Mouse (Mus musculus): ENCODE results near the gene Ptpn6. TPM values are rescaled to one million over a fixed set of nuclear protein-coding genes. Genes with fewer than 3 reads are reported as not detected.

The Ptpn6 gene
- 1 to 10 TPM; 4.2 to 8.5 TPM for total RNA-seq (2021)
- long read RNA-seq, experiment 1, transcript Ptpn6-202 (16 exons, 2,219 nt): major isoform, 12 of 15 reads
- long read RNA-seq, experiment 1, partial matches to known transcripts: 2 of 15 reads
- long read RNA-seq, experiment 1, other reads (novel, unspliced or antisense): 1 of 15 reads
- long read RNA-seq, experiment 2, transcript Ptpn6-202 (16 exons, 2,219 nt): major isoform, 5 of 7 reads
- long read RNA-seq, experiment 2, partial matches to known transcripts: 0 of 7 reads
- long read RNA-seq, experiment 2, other reads (novel, unspliced or antisense): 1 of 7 reads

DNA sequence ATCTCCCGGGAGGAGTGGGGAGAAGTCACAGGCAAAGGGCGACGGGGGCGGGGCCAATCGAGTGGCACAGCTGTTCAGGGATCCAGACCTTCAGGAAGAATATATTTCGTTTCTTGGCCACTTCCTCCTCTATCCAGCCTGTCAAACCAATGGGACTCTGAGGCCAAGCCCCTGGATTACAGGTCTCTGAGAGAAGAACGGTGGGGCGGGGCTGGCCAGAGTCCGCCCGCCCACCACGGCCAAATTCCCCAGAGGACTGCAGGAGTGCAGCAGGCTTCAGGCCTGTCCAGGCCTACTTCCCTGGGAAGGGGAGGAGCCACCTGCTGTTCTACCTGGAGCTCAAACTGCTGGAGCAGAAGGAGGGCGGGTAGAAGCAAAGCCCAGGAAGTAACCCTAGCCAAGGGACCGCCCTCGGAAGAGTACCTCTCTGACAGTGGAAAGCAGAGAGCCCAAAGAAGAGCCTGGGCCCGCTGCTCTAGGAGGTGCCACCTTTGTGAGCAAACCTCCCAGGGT, at the start of gene Ptpn6:
Ptpn6 (minus strand) TSS at position 204 of the 513 bp plus-strand sequence.
- DNase-seq: peak in 1 of 2 experiments; percentile 36
- intact Hi-C loops (cut with DNase I): loop anchor here (2.0 to 5.0 kb wide), 2 partner anchors 18 to 166 kb away; partner anchors contain the start of gene C1rb

- no peak for DNase-seq
- intact Hi-C loops (cut with DNase I): no loop called here
These were observed 49.2 kb upstream of the Ptpn6 start for GRCm38 (mm10) chr6:124787722-124788121.

DNA sequence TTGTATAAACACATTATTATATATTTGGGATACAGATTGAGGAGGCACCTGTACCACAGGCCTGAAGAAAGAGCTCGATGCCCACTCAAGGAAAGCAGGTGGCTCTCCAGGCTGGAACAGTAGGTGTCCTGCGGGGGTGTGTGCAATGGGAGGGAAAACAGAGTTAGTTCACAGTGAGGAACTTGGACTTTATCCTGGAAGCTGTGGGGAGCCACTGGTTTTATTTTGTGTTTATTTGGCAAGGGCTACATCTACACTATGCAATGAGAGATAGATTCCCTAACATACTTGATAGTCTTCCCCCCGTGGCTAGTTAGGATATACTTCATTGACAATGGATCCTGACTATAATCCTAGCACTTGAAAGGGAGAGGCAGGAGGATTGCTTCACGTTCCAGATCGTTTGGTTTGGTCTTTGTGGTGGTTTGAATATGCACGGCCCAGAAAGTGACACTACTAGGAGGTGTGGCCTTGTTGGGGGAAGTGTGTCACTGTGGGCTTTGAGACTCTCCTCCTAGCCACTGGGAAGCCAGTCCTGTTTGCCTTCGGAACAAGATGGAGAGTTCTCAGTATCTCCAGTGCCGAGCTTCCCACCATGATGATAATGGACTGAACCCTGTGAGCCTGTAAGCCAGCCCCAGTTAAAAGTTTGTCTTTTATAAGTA, 48.4 kb upstream of the Ptpn6 start:
- no peak for DNase-seq
- intact Hi-C loops (cut with DNase I): no loop called here

DNA sequence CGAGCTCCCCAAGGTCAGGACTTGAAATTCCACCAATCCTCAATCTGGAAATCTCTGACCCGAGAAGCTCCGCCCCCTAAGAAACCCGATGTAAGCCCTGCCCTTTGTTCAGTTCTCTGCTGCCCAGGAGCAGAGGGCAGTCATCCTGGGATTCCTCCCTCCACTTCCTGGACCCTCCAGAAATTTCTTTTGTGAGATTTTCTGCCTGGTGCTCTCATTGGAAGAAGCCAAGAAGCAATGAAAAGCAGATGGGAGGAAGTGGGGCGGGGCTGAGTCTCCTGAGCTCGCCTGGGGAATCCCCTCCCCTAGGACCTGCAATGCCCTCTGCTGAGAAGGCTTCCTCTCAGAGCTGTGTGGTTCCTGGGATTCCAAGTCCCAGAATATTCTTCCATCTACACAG, 43.9 kb upstream of the Ptpn6 start:
- peak in 1 of 2 experiments; percentile 43 for DNase-seq

GRCm38 (mm10) chr6:124780917-124781316, 42.4 kb upstream of the Ptpn6 start:
- no peak for DNase-seq
- intact Hi-C loops (cut with DNase I): no loop called here

More for the DNA sequence above, 43.9 kb upstream of the Ptpn6 start:
- intact Hi-C loops (cut with DNase I): no loop called here

DNA sequence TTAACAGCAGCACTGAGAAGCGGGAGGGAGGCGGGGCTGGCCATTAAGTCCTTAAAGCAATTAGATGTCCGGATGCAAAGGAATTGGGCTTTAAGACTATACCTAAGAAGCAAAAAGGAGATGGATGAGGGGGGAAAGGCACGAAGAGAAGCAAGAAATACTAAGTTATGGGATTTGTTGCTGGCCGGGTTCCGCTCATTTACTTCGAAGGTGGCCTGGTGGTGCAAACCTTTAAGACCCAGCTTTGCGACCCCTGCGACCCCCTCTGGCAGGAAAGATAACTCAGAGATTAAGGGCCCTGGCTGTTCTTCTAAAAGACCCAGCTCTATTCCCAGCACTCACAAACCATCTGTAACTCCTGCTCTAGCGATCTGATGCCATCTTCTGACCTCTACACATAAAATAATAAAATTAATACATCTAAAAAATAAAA, 41.5 kb upstream of the Ptpn6 start:
- intact Hi-C loops (cut with DNase I): no loop called here
- DNase-seq: no peak

GRCm38 (mm10) chr6:124779222-124779983, 40.9 kb upstream of the Ptpn6 start, which contains the start of gene Lrrc23:
TSS of gene Lrrc23 (minus strand) at chr6:124779727.
- intact Hi-C loops (cut with DNase I): no loop called here
- DNase-seq: peak; percentile 36 to 51

GRCm38 (mm10) chr6:124770511-124770910, 32.0 kb upstream of the Ptpn6 start:
- intact Hi-C loops (cut with DNase I): no loop called here
- DNase-seq: no peak

GRCm38 (mm10) chr6:124770013-124770412, 31.5 kb upstream of the Ptpn6 start:
- intact Hi-C loops (cut with DNase I): no loop called here
- DNase-seq: no peak

GRCm38 (mm10) chr6:124769101-124769765, 30.7 kb upstream of the Ptpn6 start, which contains the start of gene Eno2:
TSS of gene Eno2 (minus strand) at chr6:124769673.
- intact Hi-C loops (cut with DNase I): loop anchor here (10.0 kb wide), 1 partner anchor 284 kb away; no protein-coding TSS in a partner anchor
- peak; percentile 46 to 56 for DNase-seq

DNA sequence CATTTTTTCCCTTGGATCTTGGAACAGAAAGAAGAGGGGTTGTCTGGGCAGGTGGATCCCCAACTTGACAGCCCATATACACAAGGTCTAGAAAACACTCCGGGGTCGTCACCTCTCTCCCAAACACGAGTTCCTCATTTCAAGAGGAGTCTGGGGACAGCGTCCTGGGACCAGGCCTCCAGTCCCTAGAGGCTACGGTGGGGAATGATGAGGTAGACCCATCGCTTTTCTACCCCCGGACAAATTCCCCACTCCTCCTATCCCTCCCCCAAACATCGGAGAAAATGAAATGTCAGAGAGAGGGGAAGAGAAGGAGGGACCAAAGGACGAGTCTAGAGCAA, 30.2 kb upstream of the Ptpn6 start:
- no peak for DNase-seq
- intact Hi-C loops (cut with DNase I): loop anchor here (10.0 kb wide), 1 partner anchor 284 kb away; no protein-coding TSS in a partner anchor

- DNase-seq: no peak
- intact Hi-C loops (cut with DNase I): loop anchor here (10.0 kb wide), 1 partner anchor 283 kb away; no protein-coding TSS in a partner anchor
These were observed 29.6 kb upstream of the Ptpn6 start for GRCm38 (mm10) chr6:124767920-124768703.

DNA sequence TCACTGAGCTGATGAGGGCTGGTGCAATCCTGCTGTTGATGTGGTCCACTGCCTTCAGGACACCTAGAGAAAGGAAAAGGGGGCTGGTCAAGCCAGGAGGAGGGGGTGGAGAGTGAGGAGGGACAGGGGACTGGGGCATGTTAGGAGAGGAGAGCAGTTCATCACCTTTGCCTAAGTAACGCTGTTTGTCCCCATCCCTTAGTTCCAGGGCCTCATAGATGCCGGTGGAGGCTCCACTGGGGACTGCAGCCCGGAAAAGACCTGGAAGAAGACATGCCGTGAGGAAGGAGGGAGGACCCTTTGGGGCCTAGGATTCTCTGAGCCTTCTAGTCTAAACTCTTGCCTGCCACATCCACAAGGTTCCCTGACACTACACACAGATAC, 29.0 kb upstream of the Ptpn6 start:
- no peak for DNase-seq
- intact Hi-C loops (cut with DNase I): loop anchor here (10.0 kb wide), 1 partner anchor 283 kb away; no protein-coding TSS in a partner anchor

DNA sequence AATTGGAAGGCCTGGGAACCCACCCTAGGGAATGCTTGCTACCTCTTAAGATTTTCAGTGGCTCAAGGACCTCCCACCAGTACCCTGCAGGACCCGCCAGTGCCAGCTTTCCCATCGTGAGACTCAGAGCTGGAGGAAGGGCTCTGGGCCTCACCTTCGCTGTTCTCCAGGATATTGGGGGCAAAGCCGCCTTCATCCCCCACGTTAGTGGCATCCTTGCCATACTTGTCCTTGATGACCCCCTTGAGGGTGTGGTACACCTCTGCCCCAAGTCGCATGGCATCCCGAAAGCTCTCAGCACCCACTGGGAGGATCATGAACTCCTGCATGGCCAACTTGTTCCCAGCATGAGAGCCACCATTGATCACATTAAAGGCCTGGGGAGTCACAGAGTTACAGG, 27.4 kb upstream of the Ptpn6 start:
- intact Hi-C loops (cut with DNase I): loop anchor here (10.0 kb wide), 1 partner anchor 281 kb away; no protein-coding TSS in a partner anchor
- DNase-seq: no peak

DNA sequence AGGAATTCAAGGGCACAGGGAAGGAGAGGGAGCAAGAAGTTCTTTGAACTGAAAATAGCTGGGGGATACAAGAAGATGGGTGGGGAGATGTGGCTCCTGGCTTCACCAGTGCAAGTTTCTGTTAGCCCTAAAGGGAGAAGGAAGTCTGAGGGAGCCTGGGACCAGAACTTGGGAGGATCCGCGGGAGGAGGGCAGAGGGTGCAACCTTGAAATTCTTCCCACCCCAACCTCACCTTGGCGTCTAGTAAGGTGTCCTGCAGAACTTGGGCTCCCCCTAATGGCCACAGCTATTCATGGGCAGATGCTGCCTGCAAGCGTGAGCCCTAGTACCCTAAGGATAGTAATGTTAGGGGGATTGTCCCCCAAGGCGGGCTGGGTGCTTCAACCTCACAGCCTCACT, 20.7 kb upstream of the Ptpn6 start:
- intact Hi-C loops (cut with DNase I): loop anchor here (1.0 to 5.0 kb wide), 6 partner anchors 48 to 247 kb away; partner anchors contain the start of genes C1ra, C1rb, Lpcat3 and Spsb2
- peak; percentile 85 to 92 for DNase-seq

DNA sequence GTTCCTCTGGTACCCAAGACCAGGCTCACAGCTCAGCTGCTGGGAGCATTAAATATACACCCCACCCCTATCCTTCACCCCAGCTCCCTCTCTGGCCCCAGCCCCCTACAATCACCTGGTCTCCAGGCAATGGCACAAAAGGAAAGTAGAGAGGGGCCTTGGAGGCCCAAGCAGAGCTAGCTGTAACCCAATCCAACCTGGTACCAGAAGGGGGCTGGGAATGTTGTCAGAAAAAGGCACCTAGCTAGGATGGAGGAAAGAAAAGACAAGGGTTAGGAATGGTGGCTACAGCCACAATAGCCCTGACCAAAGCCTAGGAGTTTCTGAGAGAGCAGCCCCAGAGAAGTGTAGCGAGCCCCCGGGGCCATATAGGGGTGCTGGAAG, 20.3 kb upstream of the Ptpn6 start:
- intact Hi-C loops (cut with DNase I): loop anchor here (1.0 to 5.0 kb wide), 6 partner anchors 48 to 247 kb away; partner anchors contain the start of genes C1ra, C1rb, Lpcat3 and Spsb2

DNA sequence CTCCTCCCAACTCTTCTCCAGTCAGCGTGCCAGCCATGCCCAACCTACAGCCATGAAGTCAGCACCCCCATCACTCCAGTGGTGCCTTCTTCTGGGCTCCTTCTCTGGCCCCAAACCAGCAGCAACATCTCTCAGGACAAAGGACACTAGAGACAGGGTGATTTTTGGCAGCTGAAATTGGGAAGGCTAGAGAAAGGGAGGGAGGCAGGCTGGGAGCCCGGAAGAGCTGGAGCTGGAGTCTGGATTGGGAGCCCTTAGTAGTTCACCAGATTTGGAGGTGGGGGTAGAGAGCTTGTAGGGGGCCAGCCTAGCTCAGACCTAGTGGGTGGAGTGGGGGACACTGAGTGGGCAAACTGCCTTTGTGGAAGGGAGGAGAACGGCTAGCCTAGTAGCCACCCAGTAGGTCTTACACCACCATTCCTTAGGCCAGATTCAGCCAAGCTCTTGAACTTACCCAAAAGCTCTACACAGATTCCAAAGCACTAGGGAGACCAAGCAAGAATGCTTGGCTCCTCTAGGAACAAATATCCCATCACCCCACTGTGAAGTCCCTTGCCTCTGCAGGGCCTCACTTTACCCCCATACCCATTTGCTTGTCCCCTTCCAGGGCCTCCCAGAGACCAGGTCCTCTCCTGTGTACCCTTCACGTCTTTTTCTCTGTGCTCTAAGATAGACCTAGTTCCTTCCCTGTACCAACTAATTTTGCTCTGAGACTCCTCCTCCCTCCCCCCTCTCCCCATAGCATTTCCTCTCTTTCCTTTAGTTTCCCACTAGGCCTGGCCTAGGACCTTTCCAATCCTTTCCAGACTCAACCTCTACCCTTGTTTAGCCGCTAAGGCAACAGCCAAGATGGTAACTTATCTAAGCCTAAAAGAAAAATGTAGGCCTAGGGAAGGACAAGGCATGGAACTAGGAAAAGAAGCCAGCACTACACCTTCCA, 19.7 kb upstream of the Ptpn6 start:
- DNase-seq: peak; percentile 64 to 69

More for the DNA sequence above, 20.3 kb upstream of the Ptpn6 start:
- no peak for DNase-seq

More for the DNA sequence above, 19.7 kb upstream of the Ptpn6 start:
- intact Hi-C loops (cut with DNase I): loop anchor here (2.0 to 5.0 kb wide), 6 partner anchors 17 to 246 kb away; partner anchors contain the start of genes C1ra, C1rb, Grcc10 and Lpcat3
